Mouse (Mus musculus) megakaryocyte, embryonic 14.5 days (primary cell): ENCODE results near the gene Gm17657. TPM values are rescaled to one million over a fixed set of nuclear protein-coding genes. Genes with fewer than 3 reads are reported as not detected.

Experiments used
- H3K27me3 ChIP-seq: replicated peaks from 2 replicates; pipeline ENCODE3; 2012; ENCODE audit warnings: inconsistent platforms
- H3K36me3 ChIP-seq: replicated peaks from 2 replicates; pipeline ENCODE3; 2012; ENCODE audit warnings: low read length, inconsistent platforms, mixed read lengths
- H3K4me1 ChIP-seq: 2 replicates; pipeline ENCODE4 v1.6.1; 2012; ENCODE audit warnings: inconsistent platforms
- H3K4me3 ChIP-seq: replicated peaks from 2 replicates; pipeline ENCODE3; 2012; ENCODE audit warnings: moderate library complexity, mild to moderate bottlenecking, inconsistent platforms
- H3K9me3 ChIP-seq: 2 replicates; pipeline ENCODE4 v1.6.1; 2012; ENCODE audit warnings: inconsistent platforms
- FLI1 ChIP-seq: IDR thresholded peaks from 2 replicates; pipeline ENCODE4 v1.6.1; 2012; ENCODE audit warnings: low read length, inconsistent platforms, mixed read lengths
- GATA1 ChIP-seq: IDR thresholded peaks from 3 replicates; pipeline ENCODE4 v1.6.1; 2012; ENCODE audit warnings: mixed read lengths, low read length, inconsistent platforms, borderline replicate concordance
- polyA plus RNA-seq: library from polyadenylated mRNA; stranded (reverse); fragments of >175 nt; gene quantifications from 2 replicates; pipeline ENCODE4 v1.2.3, GENCODE M21; 2012; ENCODE audit warnings: low replicate concordance; ENCODE audit not compliant: insufficient read depth

Gm17657 gene
- not detected in 2 replicates for polyA plus RNA-seq

- no peak for TF ChIP-seq FLI1
- TF ChIP-seq GATA1 = no peak
- Histone ChIP-seq H3K4me1 (peaks cover 29% of the 10 kb centered on the region), H3K4me3 (peak within 1 kb of the TSS; percentile 93), H3K36me3 (peaks cover 3% of the 10 kb centered on the region), H3K27me3 (peaks cover 4% of the 10 kb centered on the region), H3K9me3 (peaks cover 8% of the 10 kb centered on the region; the same call in 1 of the 2 replicates)
Measured at GRCm38 (mm10) chr17:29549543-29550428, at the start of gene Gm17657, which contains the start of gene Tbc1d22b. Gm17657 (minus strand) TSS chr17:29549638. Tbc1d22b (plus strand) TSS chr17:29549785.

GRCm38 (mm10) chr17:29599051-29599450 lies 49.6 kb upstream of the Gm17657 start:
- Histone ChIP-seq H3K9me3 (peaks cover 4% of the 10 kb centered on the region), H3K4me3 (no peak overlapping the region), H3K36me3 (peaks cover 65% of the 10 kb centered on the region), H3K4me1 (peaks cover 15% of the 10 kb centered on the region), H3K27me3 (no peaks in the 10 kb centered on the region)
- no peak for TF ChIP-seq FLI1

- H3K27me3 ChIP-seq = no peaks in the 10 kb centered on the region
- H3K4me3 ChIP-seq = no peak overlapping the region
- no peak for TF ChIP-seq FLI1
- no peak for TF ChIP-seq GATA1
- no peaks in the 10 kb centered on the region for H3K9me3 ChIP-seq
- H3K36me3 ChIP-seq = peaks cover 64% of the 10 kb centered on the region
- H3K4me1 ChIP-seq = peaks cover 11% of the 10 kb centered on the region
Measured at GRCm38 (mm10) chr17:29596771-29597132, 47.3 kb upstream of the Gm17657 start.

GRCm38 (mm10) chr17:29595891-29596770 lies 46.7 kb upstream of the Gm17657 start:
- H3K27me3 ChIP-seq = no peaks in the 10 kb centered on the region
- TF ChIP-seq FLI1 (no peak), GATA1 (no peak)
- H3K4me1 ChIP-seq = peaks cover 7% of the 10 kb centered on the region; the same call in 1 of the 2 replicates
- peaks cover 66% of the 10 kb centered on the region for H3K36me3 ChIP-seq
- H3K9me3 ChIP-seq = no peaks in the 10 kb centered on the region
- no peak overlapping the region for H3K4me3 ChIP-seq

GRCm38 (mm10) chr17:29589221-29589898 lies 39.9 kb upstream of the Gm17657 start:
- Histone ChIP-seq H3K4me1 (peaks cover 20% of the 10 kb centered on the region), H3K27me3 (peaks cover 2% of the 10 kb centered on the region), H3K36me3 (peaks cover 27% of the 10 kb centered on the region), H3K9me3 (no peaks in the 10 kb centered on the region), H3K4me3 (no peak overlapping the region)
- TF ChIP-seq GATA1 (no peak), FLI1 (no peak)

GRCm38 (mm10) chr17:29586921-29587320 lies 37.5 kb upstream of the Gm17657 start:
- TF ChIP-seq FLI1 (no peak), GATA1 (no peak)
- peaks cover 29% of the 10 kb centered on the region for H3K36me3 ChIP-seq
- peaks cover 2% of the 10 kb centered on the region for H3K27me3 ChIP-seq
- H3K4me3 ChIP-seq = no peak overlapping the region
- H3K4me1 ChIP-seq = peaks cover 36% of the 10 kb centered on the region
- H3K9me3 ChIP-seq = no peaks in the 10 kb centered on the region

GRCm38 (mm10) chr17:29585446-29585845 lies 36.0 kb upstream of the Gm17657 start:
- peaks cover 48% of the 10 kb centered on the region for H3K4me1 ChIP-seq
- TF ChIP-seq GATA1 = no peak
- TF ChIP-seq FLI1 = no peak
- peaks cover 2% of the 10 kb centered on the region for H3K27me3 ChIP-seq
- H3K4me3 ChIP-seq = no peak overlapping the region
- no peaks in the 10 kb centered on the region for H3K9me3 ChIP-seq
- peaks cover 31% of the 10 kb centered on the region for H3K36me3 ChIP-seq

GRCm38 (mm10) chr17:29584737-29585136 lies 35.3 kb upstream of the Gm17657 start:
- peaks cover 2% of the 10 kb centered on the region for H3K27me3 ChIP-seq
- no peak overlapping the region for H3K4me3 ChIP-seq
- TF ChIP-seq GATA1 (no peak), FLI1 (no peak)
- H3K36me3 ChIP-seq = peaks cover 33% of the 10 kb centered on the region
- H3K4me1 ChIP-seq = peaks cover 53% of the 10 kb centered on the region
- no peaks in the 10 kb centered on the region for H3K9me3 ChIP-seq

GRCm38 (mm10) chr17:29584306-29584705 lies 34.9 kb upstream of the Gm17657 start:
- H3K36me3 ChIP-seq = peaks cover 37% of the 10 kb centered on the region
- no peaks in the 10 kb centered on the region for H3K9me3 ChIP-seq
- H3K4me3 ChIP-seq = no peak overlapping the region
- H3K27me3 ChIP-seq = peaks cover 2% of the 10 kb centered on the region
- H3K4me1 ChIP-seq = peaks cover 51% of the 10 kb centered on the region
- TF ChIP-seq FLI1 = no peak
- TF ChIP-seq GATA1 = no peak
